Mouse (Mus musculus) cerebellum, postnatal 14 days (tissue): ENCODE measurements around the gene Prkcb.
A peak's percentile ranks its signal among the peaks of the same experiment; 100 is the strongest.

ENCODE experiments used
- DNase-seq, 2 experiments: peaks; one replicate each; pipeline ENCODE4 v3.0.0; 2021; ENCODE audit warnings: mixed read lengths in 2 of 2

Gene Prkcb

DNA sequence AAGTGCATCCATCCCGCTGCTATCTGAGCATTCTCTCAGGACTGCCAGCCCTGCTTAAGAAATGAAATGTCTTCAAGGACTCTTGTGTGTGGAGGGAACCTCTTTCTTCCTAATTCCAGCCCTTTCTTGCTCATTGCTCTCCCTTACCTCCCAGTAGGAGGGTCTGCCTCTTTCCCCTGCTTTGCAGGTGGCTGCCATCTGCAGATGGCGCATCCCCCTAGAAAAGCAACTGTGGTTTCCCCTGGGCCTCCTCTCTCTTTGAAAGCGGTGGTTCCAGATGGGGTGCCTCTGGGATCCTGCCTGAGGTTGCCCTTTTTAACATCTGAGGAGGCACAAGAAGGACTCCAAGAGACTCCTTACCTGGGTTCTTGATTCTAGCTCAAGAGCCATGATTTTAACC lies 2.2 kb downstream of the Prkcb start:
- DNase-seq, result peak in 1 of 2 experiments; percentile 34

- peak; percentile 62 to 74 for DNase-seq
These were observed 3.6 kb downstream of the Prkcb start for GRCm38 (mm10) chr7:122292151-122292550.

GRCm38 (mm10) chr7:122294111-122294510 lies 5.6 kb downstream of the Prkcb start:
- DNase-seq, result no peak

DNA sequence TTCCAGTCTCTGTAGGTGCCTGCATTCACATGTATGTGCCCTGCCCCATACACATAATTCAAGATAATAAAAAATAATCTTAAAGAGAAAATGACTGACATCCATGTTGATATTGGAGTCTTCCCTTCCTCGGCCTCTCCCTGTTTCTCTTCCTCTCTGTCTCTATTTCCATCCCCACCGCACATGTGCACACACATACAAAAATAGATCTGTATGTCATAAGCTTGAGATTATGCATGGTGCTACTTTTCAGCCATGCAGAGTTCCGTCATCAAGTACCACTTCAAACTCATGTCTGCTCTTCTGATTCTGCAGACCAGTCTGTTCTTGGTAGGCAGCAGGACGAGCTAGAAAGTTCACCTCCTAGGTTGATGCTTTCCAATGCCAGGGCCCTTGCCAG lies 6.8 kb downstream of the Prkcb start:
- DNase-seq, result no peak

GRCm38 (mm10) chr7:122296331-122296730 lies 7.8 kb downstream of the Prkcb start:
- DNase-seq, result no peak

- DNase-seq, result no peak
These were observed 8.3 kb downstream of the Prkcb start for GRCm38 (mm10) chr7:122296805-122297204.

GRCm38 (mm10) chr7:122297627-122298026 lies 9.1 kb downstream of the Prkcb start:
- no peak for DNase-seq

DNA sequence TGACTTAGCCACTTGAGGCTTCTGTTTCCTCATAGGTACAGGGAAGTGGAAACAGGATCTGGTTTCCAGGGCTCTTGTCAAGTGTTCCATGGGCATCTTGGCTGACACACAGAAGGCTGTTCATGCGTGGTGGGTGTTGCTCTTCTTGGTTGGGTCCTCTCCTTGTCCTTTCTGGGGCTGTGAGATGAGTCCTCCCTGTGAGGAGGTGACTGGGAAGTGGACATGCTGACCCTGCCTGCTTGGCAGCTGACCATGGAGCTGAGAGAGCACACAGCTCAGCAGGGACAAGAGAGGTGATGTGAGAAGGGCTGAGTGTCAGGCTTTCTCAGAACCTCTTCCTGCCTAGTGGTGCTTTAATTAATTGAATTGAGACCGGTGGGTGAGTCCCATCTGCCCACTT lies 10.2 kb downstream of the Prkcb start:
- DNase-seq, result peak in 1 of 2 experiments; percentile 40

- DNase-seq, result no peak
These were observed 12.0 kb downstream of the Prkcb start for GRCm38 (mm10) chr7:122300538-122300937.

DNA sequence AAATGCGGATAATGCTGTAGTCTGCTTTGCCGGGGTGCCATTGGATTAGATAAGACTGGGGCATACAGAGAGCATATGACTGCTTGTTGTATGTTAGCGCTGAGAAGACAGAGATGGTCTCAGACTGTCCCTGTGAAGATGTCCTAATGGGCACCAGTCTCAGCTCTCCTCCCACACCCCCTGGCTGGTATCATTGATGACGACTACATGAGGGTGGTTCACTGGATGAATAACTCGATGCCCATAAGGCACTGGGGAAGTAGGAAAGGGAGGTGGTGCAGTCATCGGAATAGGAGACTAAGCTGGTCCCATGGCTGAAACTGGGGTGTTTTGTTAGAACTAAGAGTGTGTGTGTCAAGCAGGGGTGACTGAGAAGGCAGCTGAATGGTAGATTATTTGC lies 14.0 kb downstream of the Prkcb start:
- DNase-seq, result no peak

- peak; percentile 80 to 84 for DNase-seq
These were observed 15.4 kb downstream of the Prkcb start for GRCm38 (mm10) chr7:122303988-122304387.

GRCm38 (mm10) chr7:122304521-122304920 lies 16.0 kb downstream of the Prkcb start:
- DNase-seq, result no peak

DNA sequence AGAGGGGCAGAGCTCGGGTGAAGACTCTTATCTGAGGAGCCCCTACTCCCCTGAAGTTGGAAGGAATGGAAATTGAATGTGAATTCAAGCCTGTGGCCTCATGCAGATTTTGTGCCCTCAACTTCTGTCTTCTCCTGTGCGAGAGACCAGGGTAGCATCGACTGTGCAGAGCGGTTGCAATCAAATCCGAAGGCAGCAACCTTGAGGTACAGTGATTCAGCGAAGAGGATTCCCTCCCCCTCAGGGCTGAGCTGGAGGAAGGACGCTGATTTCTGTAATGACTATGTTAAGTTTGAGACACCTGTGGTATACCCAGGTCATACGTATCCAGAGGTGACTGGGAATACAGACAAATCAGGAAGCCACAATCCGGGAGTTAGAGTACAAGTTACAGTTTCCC lies 18.7 kb downstream of the Prkcb start:
- no peak for DNase-seq

DNA sequence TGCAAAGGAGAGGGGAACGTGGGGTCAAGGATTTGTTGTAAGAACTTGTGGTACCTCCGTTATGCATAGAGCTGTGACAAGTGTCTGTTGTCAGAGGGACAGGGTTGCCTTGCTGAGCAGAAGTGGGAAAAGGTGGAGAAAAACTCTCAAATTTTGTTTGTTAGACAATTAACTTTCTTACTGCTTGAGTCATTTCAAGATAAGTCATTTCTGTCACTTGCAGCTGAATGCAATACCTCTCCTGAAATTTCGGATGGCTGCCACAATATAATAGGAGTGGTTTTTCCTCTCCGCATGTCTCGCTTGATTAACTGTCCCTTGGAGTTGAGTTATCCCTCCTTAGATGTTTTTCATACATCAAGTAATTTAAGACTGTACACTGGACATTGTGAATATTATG lies 20.1 kb downstream of the Prkcb start:
- DNase-seq, result no peak

DNA sequence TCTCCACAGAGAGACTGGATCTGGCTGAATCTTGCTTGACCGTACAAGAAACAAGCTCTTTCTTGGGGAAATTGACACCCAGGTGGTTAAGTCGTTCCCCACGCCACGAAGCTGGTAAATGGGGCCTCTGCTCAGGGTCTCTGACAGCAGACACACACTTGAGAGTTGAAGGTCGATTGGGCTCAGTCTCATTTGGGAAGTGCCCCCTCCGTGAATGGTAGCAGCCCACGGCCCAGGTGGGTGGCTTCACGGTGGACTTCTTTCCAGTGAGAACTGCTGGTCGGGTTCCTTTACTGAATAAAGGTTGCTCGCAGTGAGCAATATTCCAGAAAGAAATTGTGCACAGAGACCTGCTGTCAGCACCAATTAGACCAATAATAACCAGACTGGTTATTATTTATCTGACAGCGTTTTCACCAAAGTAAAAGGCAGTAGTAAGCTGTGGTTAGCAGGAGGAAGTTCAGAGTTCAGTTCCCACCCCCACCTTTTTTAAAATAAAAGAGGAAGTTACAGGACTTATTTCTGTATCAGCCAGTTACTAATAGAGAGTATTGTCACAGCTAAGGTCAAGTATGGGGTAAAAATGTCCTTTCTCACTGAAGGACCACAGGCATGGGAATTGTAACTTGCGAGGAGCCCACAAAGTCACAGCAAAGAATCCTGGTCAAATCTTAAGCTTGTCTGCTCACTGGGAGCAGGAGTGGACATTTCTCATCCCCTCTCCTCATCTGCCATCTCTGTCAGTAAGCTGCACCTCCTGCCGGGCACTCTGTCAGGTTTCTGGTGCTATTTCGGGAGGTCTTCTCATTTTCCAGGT lies 21.6 kb downstream of the Prkcb start:
- DNase-seq, result no peak

GRCm38 (mm10) chr7:122310726-122311018 lies 22.1 kb downstream of the Prkcb start:
- no peak for DNase-seq

GRCm38 (mm10) chr7:122313690-122314477 lies 25.3 kb downstream of the Prkcb start:
- no peak for DNase-seq

GRCm38 (mm10) chr7:122315720-122316331 lies 27.3 kb downstream of the Prkcb start:
- no peak for DNase-seq

- DNase-seq, result peak; percentile 80 to 86
These were observed 28.1 kb downstream of the Prkcb start for GRCm38 (mm10) chr7:122316681-122317080.

DNA sequence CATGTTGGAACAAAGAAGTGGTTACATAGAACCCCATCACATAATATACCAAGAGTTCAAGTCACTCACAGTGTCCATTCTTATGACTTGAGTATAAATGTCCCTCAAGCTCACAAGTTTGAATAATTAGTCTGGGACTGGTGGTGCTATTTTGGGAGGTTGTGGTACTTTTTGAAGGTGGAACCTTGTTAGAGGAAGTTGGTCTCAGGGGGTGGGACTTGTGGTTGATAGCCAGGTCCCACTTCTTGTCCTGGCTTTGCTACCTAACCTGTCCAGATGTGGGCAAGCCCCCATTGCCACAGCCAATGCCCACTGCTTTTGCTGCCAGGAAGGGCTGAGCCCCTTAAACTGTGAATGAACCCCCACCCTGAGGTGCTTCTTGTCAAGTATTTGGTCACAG lies 28.9 kb downstream of the Prkcb start:
- DNase-seq, result no peak

- DNase-seq, result no peak
These were observed 31.0 kb downstream of the Prkcb start for GRCm38 (mm10) chr7:122319566-122319965.

DNA sequence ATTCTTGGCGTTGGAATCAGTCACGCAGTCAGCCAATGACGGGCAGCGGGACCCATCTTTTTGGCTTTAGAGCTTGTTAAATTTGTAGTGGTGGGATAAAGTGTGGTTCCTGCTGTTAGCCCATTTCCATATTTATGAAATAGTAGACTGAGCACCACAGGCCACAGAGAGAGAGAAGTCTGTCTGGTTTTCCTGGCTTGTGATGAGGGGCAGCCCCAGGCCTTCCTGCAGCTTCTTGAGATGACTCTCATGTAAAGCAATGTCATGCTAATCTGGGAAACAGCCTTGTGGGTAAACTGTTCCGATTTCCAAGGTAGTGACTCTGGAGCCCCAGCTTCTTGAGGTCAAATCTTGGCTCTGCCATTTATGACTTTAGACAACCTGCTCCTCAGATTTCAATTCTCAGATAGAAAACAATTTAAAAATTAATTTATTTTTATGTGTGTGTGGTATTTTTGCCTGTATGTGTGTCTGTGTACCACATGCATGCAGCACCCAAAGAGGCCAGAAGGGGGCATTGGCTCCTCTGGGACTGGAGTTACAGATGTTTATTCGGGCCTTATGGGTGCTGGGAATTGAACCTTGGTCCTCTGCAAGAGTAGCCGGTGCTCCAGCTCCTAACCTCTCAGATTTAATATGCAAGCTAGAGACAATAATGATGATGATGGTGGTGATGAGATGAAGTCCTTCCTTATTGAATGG lies 32.4 kb downstream of the Prkcb start:
- DNase-seq, result peak in 1 of 2 experiments; percentile 48

DNA sequence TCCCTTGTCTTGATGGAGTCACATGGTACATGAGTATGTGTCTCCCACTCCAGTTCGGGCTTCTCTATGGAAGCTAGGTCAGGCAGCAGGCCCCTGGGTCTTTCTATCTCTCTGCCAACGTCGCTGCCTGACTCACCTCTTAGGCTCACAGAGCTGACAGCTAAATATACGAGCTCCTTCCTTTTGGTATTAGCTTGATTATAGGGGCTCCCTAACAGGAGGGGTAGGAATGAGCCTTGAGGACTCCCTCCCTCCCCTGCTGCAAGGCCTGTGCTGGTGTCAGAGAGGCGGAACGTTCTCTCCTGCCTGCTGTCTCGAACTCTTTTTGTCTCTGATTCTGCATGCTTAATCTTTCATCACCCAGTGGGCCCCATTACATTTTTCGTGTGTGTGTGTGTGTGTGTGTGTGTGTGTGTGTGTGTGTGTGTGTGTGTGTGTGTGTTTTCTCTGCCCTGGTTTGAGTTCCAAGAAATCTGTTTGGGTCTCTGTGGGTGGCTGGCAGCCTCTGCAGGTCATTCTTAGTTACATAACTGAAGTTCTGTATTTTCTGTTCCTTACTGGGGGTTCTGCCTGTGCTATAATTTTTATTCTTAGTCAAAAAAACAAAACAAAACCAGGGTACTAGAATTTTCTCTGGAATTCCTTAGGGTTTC lies 33.6 kb downstream of the Prkcb start:
- DNase-seq, result peak; percentile 56 to 78
